Mouse (Mus musculus): ENCODE data around the gene B4galt5. TPM values are rescaled to one million over a fixed set of nuclear protein-coding genes. Genes with fewer than 3 reads are reported as not detected.

The B4galt5 gene
- polyA plus RNA-seq, 1 experiment = 70.0 TPM

- Histone ChIP-seq H3K79me2 (ENCODE audit: control insufficient read depth, insufficient read depth) (no peaks in the 10 kb centered on the region), H3ac (ENCODE audit: control insufficient read depth, insufficient read length) (no peak overlapping the region), H3K36me3 (ENCODE audit: control insufficient read depth, insufficient read depth) (peaks cover 9% of the 10 kb centered on the region), H3K4me2 (ENCODE audit: low read depth) (no peak overlapping the region), H3K27me3 (ENCODE audit: control insufficient read depth, insufficient read depth, insufficient read length) (no peaks in the 10 kb centered on the region), H3K4me3 (no peak overlapping the region)
- TF ChIP-seq E2F4 (IDR thresholded peaks at IDR 0.05; ENCODE audit: insufficient read depth) (no peak), MYOG (IDR thresholded peaks at IDR 0.05; ENCODE audit: control insufficient read depth in 1 of 3, insufficient read depth in 1 of 3, insufficient read length in 2 of 3, low read depth in 2 of 3) (no peak), MAX (IDR thresholded peaks at IDR 0.05; ENCODE audit: low read depth) (no peak), TCF3 (IDR thresholded peaks at IDR 0.05; ENCODE audit: insufficient read length, low read depth) (no peak), USF1 (IDR thresholded peaks at IDR 0.05; ENCODE audit: low read depth) (no peak), REST (IDR thresholded peaks at IDR 0.05; ENCODE audit: insufficient read depth, insufficient read length) (no peak), POLR2AphosphoS2 (IDR thresholded peaks at IDR 0.05; ENCODE audit: insufficient read length, low read depth) (no peak), SRF (IDR thresholded peaks at IDR 0.05; ENCODE audit: control insufficient read depth, insufficient read length, low read depth) (no peak), TCF12 (IDR thresholded peaks at IDR 0.05; ENCODE audit: insufficient read depth, poor library complexity, severe bottlenecking) (no peak), MYOD1 (IDR thresholded peaks at IDR 0.05; ENCODE audit: control insufficient read depth in 1 of 3, insufficient read length in 2 of 3, low read depth in 2 of 3) (no peak), CEBPB (IDR thresholded peaks at IDR 0.05; ENCODE audit: insufficient read depth, poor library complexity, severe bottlenecking) (no peak), POLR2A (IDR thresholded peaks at IDR 0.05; ENCODE audit: insufficient read length, low read depth) (no peak)
Observed at GRCm38 (mm10) chr2:167303196-167303595, 45.8 kb downstream of the B4galt5 start.

GRCm38 (mm10) chr2:167302641-167303040 is 46.3 kb downstream of the B4galt5 start:
- TF ChIP-seq POLR2AphosphoS2 (IDR thresholded peaks at IDR 0.05; ENCODE audit: insufficient read length, low read depth) (peak; percentile 11), TCF3 (IDR thresholded peaks at IDR 0.05; ENCODE audit: insufficient read length, low read depth) (no peak)
- Histone ChIP-seq H3K79me2 (ENCODE audit: control insufficient read depth, insufficient read depth) (no peaks in the 10 kb centered on the region), H3K27me3 (ENCODE audit: control insufficient read depth, insufficient read depth, insufficient read length) (no peaks in the 10 kb centered on the region), H3K4me2 (ENCODE audit: low read depth) (no peak overlapping the region), H3K4me3 (no peak overlapping the region), H3ac (ENCODE audit: control insufficient read depth, insufficient read length) (no peak overlapping the region), H3K36me3 (ENCODE audit: control insufficient read depth, insufficient read depth) (peaks cover 9% of the 10 kb centered on the region)

GRCm38 (mm10) chr2:167302031-167302430 is 47.0 kb downstream of the B4galt5 start:
- no peaks in the 10 kb centered on the region for H3K79me2 ChIP-seq (ENCODE audit: control insufficient read depth, insufficient read depth)
- H3K4me2 ChIP-seq (ENCODE audit: low read depth) = no peak overlapping the region
- no peak overlapping the region for H3ac ChIP-seq (ENCODE audit: control insufficient read depth, insufficient read length)
- H3K4me3 ChIP-seq = no peak overlapping the region
- TF ChIP-seq MYOG (IDR thresholded peaks at IDR 0.05; ENCODE audit: control insufficient read depth in 1 of 3, insufficient read depth in 1 of 3, insufficient read length in 2 of 3, low read depth in 2 of 3) (no peak), TCF12 (IDR thresholded peaks at IDR 0.05; ENCODE audit: insufficient read depth, poor library complexity, severe bottlenecking) (no peak), TCF3 (IDR thresholded peaks at IDR 0.05; ENCODE audit: insufficient read length, low read depth) (no peak), POLR2AphosphoS2 (IDR thresholded peaks at IDR 0.05; ENCODE audit: insufficient read length, low read depth) (no peak), MYOD1 (IDR thresholded peaks at IDR 0.05; ENCODE audit: control insufficient read depth in 1 of 3, insufficient read length in 2 of 3, low read depth in 2 of 3) (no peak), REST (IDR thresholded peaks at IDR 0.05; ENCODE audit: insufficient read depth, insufficient read length) (no peak), E2F4 (IDR thresholded peaks at IDR 0.05; ENCODE audit: insufficient read depth) (no peak), SRF (IDR thresholded peaks at IDR 0.05; ENCODE audit: control insufficient read depth, insufficient read length, low read depth) (no peak), POLR2A (IDR thresholded peaks at IDR 0.05; ENCODE audit: insufficient read length, low read depth) (no peak), USF1 (IDR thresholded peaks at IDR 0.05; ENCODE audit: low read depth) (no peak), CEBPB (IDR thresholded peaks at IDR 0.05; ENCODE audit: insufficient read depth, poor library complexity, severe bottlenecking) (no peak), MAX (IDR thresholded peaks at IDR 0.05; ENCODE audit: low read depth) (no peak)
- H3K36me3 ChIP-seq (ENCODE audit: control insufficient read depth, insufficient read depth) = peaks cover 6% of the 10 kb centered on the region
- no peaks in the 10 kb centered on the region for H3K27me3 ChIP-seq (ENCODE audit: control insufficient read depth, insufficient read depth, insufficient read length)

- Histone ChIP-seq H3K4me2 (ENCODE audit: low read depth) (no peak overlapping the region), H3ac (ENCODE audit: control insufficient read depth, insufficient read length) (no peak overlapping the region), H3K4me3 (no peak overlapping the region), H3K36me3 (ENCODE audit: control insufficient read depth, insufficient read depth) (peaks cover 3% of the 10 kb centered on the region), H3K79me2 (ENCODE audit: control insufficient read depth, insufficient read depth) (no peaks in the 10 kb centered on the region), H3K27me3 (ENCODE audit: control insufficient read depth, insufficient read depth, insufficient read length) (no peaks in the 10 kb centered on the region)
- TF ChIP-seq E2F4 (IDR thresholded peaks at IDR 0.05; ENCODE audit: insufficient read depth) (no peak), TCF12 (IDR thresholded peaks at IDR 0.05; ENCODE audit: insufficient read depth, poor library complexity, severe bottlenecking) (no peak), POLR2A (IDR thresholded peaks at IDR 0.05; ENCODE audit: insufficient read length, low read depth) (no peak), REST (IDR thresholded peaks at IDR 0.05; ENCODE audit: insufficient read depth, insufficient read length) (no peak), POLR2AphosphoS2 (IDR thresholded peaks at IDR 0.05; ENCODE audit: insufficient read length, low read depth) (no peak)
Observed at GRCm38 (mm10) chr2:167301601-167302000, 47.4 kb downstream of the B4galt5 start.

- TF ChIP-seq MYOG (IDR thresholded peaks at IDR 0.05; ENCODE audit: control insufficient read depth in 1 of 3, insufficient read depth in 1 of 3, insufficient read length in 2 of 3, low read depth in 2 of 3) = peak in 1 of 3 experiments; percentile 89
- TF ChIP-seq CEBPB (IDR thresholded peaks at IDR 0.05; ENCODE audit: insufficient read depth, poor library complexity, severe bottlenecking) = no peak
- peak in 2 of 3 experiments; percentile 61 to 94 for TF ChIP-seq MYOD1 (IDR thresholded peaks at IDR 0.05; ENCODE audit: control insufficient read depth in 1 of 3, insufficient read length in 2 of 3, low read depth in 2 of 3)
- TF ChIP-seq USF1 (IDR thresholded peaks at IDR 0.05; ENCODE audit: low read depth) = no peak
- TF ChIP-seq REST (IDR thresholded peaks at IDR 0.05; ENCODE audit: insufficient read depth, insufficient read length) = no peak
- no peak for TF ChIP-seq SRF (IDR thresholded peaks at IDR 0.05; ENCODE audit: control insufficient read depth, insufficient read length, low read depth)
- TF ChIP-seq TCF3 (IDR thresholded peaks at IDR 0.05; ENCODE audit: insufficient read length, low read depth) = peak; percentile 38
- Histone ChIP-seq H3K4me2 (ENCODE audit: low read depth) (no peak overlapping the region), H3K36me3 (ENCODE audit: control insufficient read depth, insufficient read depth) (peaks cover 3% of the 10 kb centered on the region), H3K79me2 (ENCODE audit: control insufficient read depth, insufficient read depth) (no peaks in the 10 kb centered on the region), H3ac (ENCODE audit: control insufficient read depth, insufficient read length) (no peak overlapping the region), H3K4me3 (no peak overlapping the region), H3K27me3 (ENCODE audit: control insufficient read depth, insufficient read depth, insufficient read length) (no peaks in the 10 kb centered on the region)
Observed at GRCm38 (mm10) chr2:167300943-167301497, 48.0 kb downstream of the B4galt5 start.

All from myocyte (in vitro differentiated cells).